Mouse (Mus musculus) intestine, embryonic 14.5 days (tissue): ENCODE measurements around the gene Ccm2l. TPM values are rescaled to one million over a fixed set of nuclear protein-coding genes. Genes with fewer than 3 reads are reported as not detected.

Experiments used
- ATAC-seq: fragments of 200-750 bp; cut with Nextera tagmentation; replicated peaks from 2 replicates; pipeline ENCODE4 v1.8.0; 2017; ENCODE audit warnings: low read depth, moderate number of reproducible peaks, moderate TSS enrichment, moderate library complexity; ENCODE audit not compliant: low FRiP score, low TSS enrichment
- DNase-seq: peaks from one replicate; pipeline ENCODE4 v3.0.0-alpha.2; 2018; ENCODE audit warnings: low spot score
- H3K27ac ChIP-seq: fragments of 300-500 bp; sonication (generic); 2 replicates; pipeline ENCODE4 v1.5.1; 2014; ENCODE audit warnings: low read depth, mild to moderate bottlenecking, control low read depth
- H3K27me3 ChIP-seq: fragments of 300-500 bp; sonication (generic); replicated peaks from 2 replicates; pipeline ENCODE4 v1.6.1; 2014; ENCODE audit warnings: low read length, control low read depth; ENCODE audit not compliant: control insufficient read depth, insufficient read depth
- H3K36me3 ChIP-seq: fragments of 300-500 bp; sonication (generic); 2 replicates; pipeline ENCODE4 v1.6.1; 2014; ENCODE audit warnings: low read length, control low read depth; ENCODE audit not compliant: control insufficient read depth, insufficient read depth
- H3K4me1 ChIP-seq: fragments of 300-500 bp; sonication (generic); replicated peaks from 2 replicates; pipeline ENCODE4 v1.6.1; 2014; ENCODE audit warnings: low read length, control low read depth, mixed read lengths; ENCODE audit not compliant: control insufficient read depth, insufficient read depth
- H3K4me2 ChIP-seq: fragments of 300-500 bp; sonication (generic); 2 replicates; pipeline ENCODE4 v1.6.1; 2014; ENCODE audit warnings: low read length
- H3K4me3 ChIP-seq: fragments of 300-500 bp; sonication (generic); 2 replicates; pipeline ENCODE4 v1.5.1; 2014; ENCODE audit warnings: low read depth, low read length, control low read depth, mixed read lengths
- H3K9ac ChIP-seq: fragments of 300-500 bp; sonication (generic); 2 replicates; pipeline ENCODE4 v1.6.1; 2014; ENCODE audit warnings: mild to moderate bottlenecking, low read length
- H3K9me3 ChIP-seq: fragments of 300-500 bp; sonication (generic); 2 replicates; pipeline ENCODE4 v1.6.1; 2016; ENCODE audit warnings: low read length, control low read depth; ENCODE audit not compliant: control insufficient read depth
- WGBS: fragments of 180-500 bp; shearing (Covaris S2); extraction: QIAGEN DNeasy Blood & Tissue Kit; methylation state at CpG from one replicate; pipeline ENCODE4 v1.1.7; 2014; 5-methylcytosine and 5-hydroxymethylcytosine counted together
- polyA plus RNA-seq: library from polyadenylated mRNA; unstranded; fragments of >200 nt; fragmentation: Nextera tagmentation; extraction: Ambion mirVana; gene quantifications from 2 replicates; pipeline ENCODE4 v1.2.1, GENCODE M21; 2014

The Ccm2l gene
- polyA plus RNA-seq, 1 experiment from 2014 or later = 2.4 TPM

GRCm38 (mm10) chr2:153031126-153032082 lies 34.4 kb upstream of the Ccm2l start, which contains the start of gene Xkr7:
TSS of gene Xkr7 (plus strand) at chr2:153031852.
- Histone ChIP-seq H3K4me2 (peak within 1 kb of the TSS; percentile 76), H3K27me3 (peaks cover 67% of the 10 kb centered on the region), H3K4me1 (no peaks in the 10 kb centered on the region), H3K27ac (no peak within 1 kb of the TSS), H3K9me3 (no peaks in the 10 kb centered on the region), H3K36me3 (no peaks in the 10 kb centered on the region), H3K9ac (no peak within 1 kb of the TSS), H3K4me3 (peak within 1 kb of the TSS; percentile 39)
- ATAC-seq (peak; percentile 50; the same call in 1 of the 2 replicates), DNase-seq (no peak)
- 2% methylated on average over 46 of the region's 54 CpGs for WGBS

GRCm38 (mm10) chr2:153032083-153032842 lies 33.5 kb upstream of the Ccm2l start:
- H3K4me1 ChIP-seq = no peaks in the 10 kb centered on the region
- H3K4me2 ChIP-seq = peak overlapping the region; percentile 76
- no peak overlapping the region for H3K9ac ChIP-seq
- H3K9me3 ChIP-seq = no peaks in the 10 kb centered on the region
- peak; percentile 72; the same call in 1 of the 2 replicates for ATAC-seq
- peak overlapping the region; percentile 39 for H3K4me3 ChIP-seq
- H3K36me3 ChIP-seq = no peaks in the 10 kb centered on the region
- no peak overlapping the region for H3K27ac ChIP-seq
- WGBS = 2% methylated on average over 51 of the region's 58 CpGs
- H3K27me3 ChIP-seq = peaks cover 61% of the 10 kb centered on the region
- DNase-seq = peak; percentile 99

GRCm38 (mm10) chr2:153032973-153033372 lies 32.8 kb upstream of the Ccm2l start:
- H3K4me3 ChIP-seq = no peak overlapping the region
- peaks cover 57% of the 10 kb centered on the region for H3K27me3 ChIP-seq
- no peak for DNase-seq

GRCm38 (mm10) chr2:153033545-153034230 lies 32.1 kb upstream of the Ccm2l start:
- Histone ChIP-seq H3K9me3 (no peaks in the 10 kb centered on the region), H3K4me1 (no peaks in the 10 kb centered on the region), H3K27me3 (peaks cover 57% of the 10 kb centered on the region), H3K9ac (no peak overlapping the region), H3K4me2 (no peak overlapping the region), H3K27ac (no peak overlapping the region), H3K4me3 (no peak overlapping the region), H3K36me3 (no peaks in the 10 kb centered on the region)
- DNase-seq (no peak), ATAC-seq (no peak)
- 63% methylated on average over 5 of the region's 5 CpGs for whole genome bisulfite sequencing

More at GRCm38 (mm10) chr2:153032973-153033372, 32.8 kb upstream of the Ccm2l start:
- 16% methylated on average over 4 of the region's 4 CpGs for WGBS
- no peak for ATAC-seq
- Histone ChIP-seq H3K9me3 (no peaks in the 10 kb centered on the region), H3K4me1 (no peaks in the 10 kb centered on the region), H3K9ac (no peak overlapping the region), H3K4me2 (no peak overlapping the region), H3K27ac (no peak overlapping the region), H3K36me3 (no peaks in the 10 kb centered on the region)

GRCm38 (mm10) chr2:153036690-153037089 lies 29.1 kb upstream of the Ccm2l start:
- Histone ChIP-seq H3K9ac (no peak overlapping the region), H3K4me2 (no peak overlapping the region), H3K36me3 (no peaks in the 10 kb centered on the region), H3K9me3 (no peaks in the 10 kb centered on the region), H3K4me3 (no peak overlapping the region), H3K4me1 (no peaks in the 10 kb centered on the region), H3K27ac (no peak overlapping the region), H3K27me3 (peaks cover 35% of the 10 kb centered on the region)
- ATAC-seq = no peak
- DNase-seq = no peak
- 18% methylated on average over 2 of the region's 2 CpGs for whole genome bisulfite sequencing

- Histone ChIP-seq H3K4me3 (no peak overlapping the region), H3K4me1 (peaks cover 7% of the 10 kb centered on the region; the same call in 1 of the 2 replicates), H3K4me2 (no peak overlapping the region), H3K9ac (no peak overlapping the region), H3K27me3 (no peaks in the 10 kb centered on the region), H3K27ac (no peak overlapping the region), H3K9me3 (no peaks in the 10 kb centered on the region), H3K36me3 (no peaks in the 10 kb centered on the region)
- DNase-seq = no peak
- 38% methylated on average over 3 of the region's 3 CpGs for WGBS
- ATAC-seq = no peak
These were observed 21.9 kb upstream of the Ccm2l start for GRCm38 (mm10) chr2:153043886-153044285.

GRCm38 (mm10) chr2:153045884-153046299 lies 19.9 kb upstream of the Ccm2l start:
- peaks cover 7% of the 10 kb centered on the region; the same call in 1 of the 2 replicates for H3K4me1 ChIP-seq
- H3K36me3 ChIP-seq = no peaks in the 10 kb centered on the region
- ATAC-seq = no peak
- H3K4me2 ChIP-seq = no peak overlapping the region
- peak; percentile 61 for DNase-seq
- H3K4me3 ChIP-seq = no peak overlapping the region
- H3K27ac ChIP-seq = no peak overlapping the region
- H3K9me3 ChIP-seq = no peaks in the 10 kb centered on the region
- H3K9ac ChIP-seq = no peak overlapping the region
- H3K27me3 ChIP-seq = peaks cover 6% of the 10 kb centered on the region
- WGBS = 26% methylated on average over 8 of the region's 8 CpGs

GRCm38 (mm10) chr2:153047828-153048465 lies 17.8 kb upstream of the Ccm2l start:
- Histone ChIP-seq H3K9ac (no peak overlapping the region), H3K36me3 (no peaks in the 10 kb centered on the region), H3K4me1 (peaks cover 7% of the 10 kb centered on the region; the same call in 1 of the 2 replicates), H3K4me2 (no peak overlapping the region), H3K9me3 (no peaks in the 10 kb centered on the region), H3K27ac (no peak overlapping the region), H3K27me3 (peaks cover 27% of the 10 kb centered on the region), H3K4me3 (no peak overlapping the region)
- no peak for ATAC-seq
- 38% methylated on average over 17 of the region's 17 CpGs for WGBS
- peak; percentile 76 for DNase-seq
